Mouse (Mus musculus): Measurements from ENCODE around the gene Umodl1. TPM values are rescaled to one million over a fixed set of nuclear protein-coding genes. Genes with fewer than 3 reads are reported as not detected.

Umodl1 gene
- total RNA-seq (2012; rRNA removed): 2.4 and 4.5 TPM in 2 replicates
- total RNA-seq (2014; rRNA removed): 1.6 TPM in 2 replicates
- 1.0 and 1.1 TPM in 2 replicates for polyA plus RNA-seq (2012; ENCODE audit: insufficient read length, low read depth)

DNA sequence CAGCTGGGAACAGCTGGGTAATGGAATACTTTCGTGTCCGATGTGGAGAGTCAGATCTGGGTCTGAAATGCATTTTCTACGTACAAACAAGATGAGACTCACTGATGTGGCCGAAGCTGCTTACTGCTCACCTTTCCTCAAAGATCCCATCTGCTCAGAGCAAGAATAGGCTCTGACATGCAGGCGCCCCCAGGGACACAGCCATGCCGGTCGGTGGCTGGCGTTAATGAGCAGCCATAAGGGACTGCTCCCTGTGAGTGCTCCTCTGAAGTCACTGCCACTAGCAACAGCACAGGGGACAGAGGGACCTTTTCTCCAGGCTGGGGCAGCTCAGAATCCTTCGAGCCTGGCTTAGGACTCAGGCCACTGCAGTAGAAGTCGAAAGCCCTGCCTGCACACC is at the start of gene Umodl1:
Gene Umodl1, plus strand, starts transcription at position 301 of the 400 bp plus-strand sequence.
- H3K27ac ChIP-seq (ENCODE audit: insufficient read depth, low read depth): no peak within 1 kb of the TSS
- no peaks in the 10 kb centered on the region for H3K79me2 ChIP-seq (replicated peaks; ENCODE audit: control insufficient read depth, extremely low read depth, insufficient read depth, poor library complexity, severe bottlenecking)
- peaks cover 0 to 9% of the 10 kb centered on the region in 2 experiments; a peak in 2 of 4 replicates for H3K4me1 ChIP-seq (ENCODE audit: control insufficient read depth in 1 of 2, insufficient read depth in 2 of 2)
- in situ Hi-C loops (cut with MboI; ENCODE audit: low pct_ligation_motif_present, low pct_unique_long_range_greater_than_20kb, low sequenced_read_pairs) (no loop called here), dilution Hi-C loops (cut with MboI; ENCODE audit: extremely low pct_ligation_motif_present, extremely low pct_unique_long_range_greater_than_20kb, low sequenced_read_pairs) (no loop called here)
- H3K4me2 ChIP-seq (ENCODE audit: insufficient read depth, low read depth, poor library complexity, severe bottlenecking): no peak within 1 kb of the TSS
- no peak within 1 kb of the TSS for H3K4me3 ChIP-seq (replicated peaks in 1 of 3; ENCODE audit: low read depth in 2 of 3, low read length in 2 of 3, poor library complexity in 1 of 3)
- TF ChIP-seq MAZ (IDR thresholded peaks at IDR 0.05; ENCODE audit: low read depth, low read length) (no peak), ZC3H11A (IDR thresholded peaks at IDR 0.05; ENCODE audit: low read depth, low read length) (no peak), CTCF (conservative IDR thresholded peaks at IDR 0.05 in 1 of 2, IDR thresholded peaks at IDR 0.05 in 1 of 2; ENCODE audit: low read depth in 2 of 2, low read length in 2 of 2) (no peak), MXI1 (IDR thresholded peaks at IDR 0.05; ENCODE audit: low read depth, low read length) (no peak), SMC3 (IDR thresholded peaks at IDR 0.05; ENCODE audit: low read depth, low read length) (no peak)
- no peaks in the 10 kb centered on the region for H3K36me3 ChIP-seq (replicated peaks in 1 of 2; ENCODE audit: control insufficient read depth in 1 of 2, insufficient read depth in 1 of 2, low read length in 1 of 2)
- H3K9me3 ChIP-seq (replicated peaks; ENCODE audit: low read length): peaks cover 2% of the 10 kb centered on the region
- peaks cover 19% of the 10 kb centered on the region for H3K27me3 ChIP-seq (replicated peaks)
- DNase-seq (ENCODE audit: extremely low read depth): no peak
- no peak within 1 kb of the TSS for H3K9ac ChIP-seq (ENCODE audit: insufficient read depth, low read depth)

DNA sequence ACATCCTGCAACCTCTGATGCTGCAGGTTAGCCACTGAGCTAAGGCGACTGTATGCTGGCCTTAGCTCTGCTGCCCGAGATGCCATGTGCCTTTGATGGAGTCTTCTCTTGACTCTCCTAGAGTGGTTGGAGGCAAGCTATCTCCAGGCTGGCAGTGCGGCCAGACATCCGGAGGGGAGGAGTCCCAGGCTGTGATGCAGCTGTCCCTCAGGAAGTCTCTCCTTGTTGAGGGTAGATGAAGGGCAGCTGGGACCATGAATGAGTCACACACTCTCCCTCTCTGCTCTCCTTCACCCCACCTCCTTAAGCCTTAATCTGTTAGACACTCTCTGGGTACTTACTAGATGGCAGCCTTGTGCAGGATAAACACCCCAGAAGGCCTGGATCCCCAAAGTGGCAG is 46.9 kb upstream of the Umodl1 start:
- H3K4me2 ChIP-seq (ENCODE audit: insufficient read depth, low read depth, poor library complexity, severe bottlenecking): no peak overlapping the region

DNA sequence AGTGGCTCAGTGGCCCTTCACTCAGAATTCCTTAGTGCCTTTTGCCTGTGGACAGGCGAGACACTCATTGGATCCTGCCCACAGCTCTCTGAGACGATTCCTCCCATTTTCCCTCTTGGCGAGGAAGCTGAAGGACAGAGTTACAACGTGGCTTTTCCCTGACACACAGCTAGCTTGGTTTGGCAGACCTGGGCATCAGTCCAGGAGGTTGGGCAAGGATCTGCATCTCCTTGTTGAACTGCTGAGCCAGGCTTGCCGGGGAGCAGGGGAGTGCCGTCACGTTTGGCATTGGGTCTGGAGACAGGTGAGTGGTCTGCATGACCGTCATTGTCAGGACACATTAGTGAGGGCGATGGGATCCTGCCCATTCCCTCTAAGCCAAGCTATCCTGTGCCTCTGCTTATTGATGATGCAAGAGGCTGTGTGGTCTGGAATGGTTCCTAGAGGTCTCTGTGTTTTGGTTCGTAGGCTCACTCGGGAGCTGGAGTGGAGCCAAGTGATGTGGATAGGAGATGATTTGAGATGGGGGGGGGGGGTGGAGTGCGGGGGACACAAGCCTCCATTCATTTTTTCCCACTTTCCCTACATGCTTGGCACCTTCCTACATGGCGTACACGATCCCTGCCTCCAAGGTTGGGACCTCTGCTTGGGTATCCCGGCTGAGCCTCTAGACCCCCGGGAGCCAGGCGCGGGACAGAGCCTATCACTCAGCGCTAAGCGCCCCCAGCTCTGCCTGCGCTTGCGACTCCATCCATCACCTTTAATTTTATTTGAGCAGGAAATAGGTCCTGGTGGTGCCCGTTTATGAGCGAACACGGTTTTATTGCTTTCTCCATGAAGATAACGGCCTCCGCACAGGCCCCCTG is 43.3 kb upstream of the Umodl1 start:
- H3K27me3 ChIP-seq (replicated peaks): peaks cover 43% of the 10 kb centered on the region
- no peaks in the 10 kb centered on the region for H3K36me3 ChIP-seq (replicated peaks in 1 of 2; ENCODE audit: control insufficient read depth in 1 of 2, insufficient read depth in 1 of 2, low read length in 1 of 2)
- no peak overlapping the region for H3K9ac ChIP-seq (ENCODE audit: insufficient read depth, low read depth)
- no peak overlapping the region for H3K27ac ChIP-seq (ENCODE audit: insufficient read depth, low read depth)
- no peaks in the 10 kb centered on the region for H3K4me1 ChIP-seq (ENCODE audit: control insufficient read depth in 1 of 2, insufficient read depth in 2 of 2)
- DNase-seq (ENCODE audit: extremely low read depth): no peak
- no peaks in the 10 kb centered on the region for H3K79me2 ChIP-seq (replicated peaks; ENCODE audit: control insufficient read depth, extremely low read depth, insufficient read depth, poor library complexity, severe bottlenecking)
- H3K4me2 ChIP-seq (ENCODE audit: insufficient read depth, low read depth, poor library complexity, severe bottlenecking): no peak overlapping the region
- dilution Hi-C loops (cut with MboI; ENCODE audit: extremely low pct_ligation_motif_present, extremely low pct_unique_long_range_greater_than_20kb, low sequenced_read_pairs) (loop anchor here (25.0 kb wide), 1 partner anchor 449 kb away; no protein-coding TSS in a partner anchor), in situ Hi-C loops (cut with MboI; ENCODE audit: low pct_ligation_motif_present, low pct_unique_long_range_greater_than_20kb, low sequenced_read_pairs) (no loop called here)
- H3K4me3 ChIP-seq (replicated peaks in 1 of 3; ENCODE audit: low read depth in 2 of 3, low read length in 2 of 3, poor library complexity in 1 of 3): no peak overlapping the region
- H3K9me3 ChIP-seq (replicated peaks; ENCODE audit: low read length): peaks cover 5% of the 10 kb centered on the region
- no peak for TF ChIP-seq MAFK (IDR thresholded peaks at IDR 0.05; ENCODE audit: insufficient replicate concordance, low read length)
- TF ChIP-seq ZNF384 (IDR thresholded peaks at IDR 0.05; ENCODE audit: low read depth, low read length): no peak
- TF ChIP-seq JUN (IDR thresholded peaks at IDR 0.05; ENCODE audit: insufficient read depth, low read depth, low read length): no peak
- TF ChIP-seq JUND (conservative IDR thresholded peaks at IDR 0.05; ENCODE audit: low read depth, low read length): no peak
- no peak for TF ChIP-seq MXI1 (IDR thresholded peaks at IDR 0.05; ENCODE audit: low read depth, low read length)
- no peak for TF ChIP-seq ZC3H11A (IDR thresholded peaks at IDR 0.05; ENCODE audit: low read depth, low read length)

More for the DNA sequence above, 46.9 kb upstream of the Umodl1 start:
- no peak for TF ChIP-seq KAT2A (IDR thresholded peaks at IDR 0.05; ENCODE audit: insufficient replicate concordance, low read length)
- TF ChIP-seq POLR2A (IDR thresholded peaks at IDR 0.05; ENCODE audit: low read depth, low read length): no peak
- TF ChIP-seq MXI1 (IDR thresholded peaks at IDR 0.05; ENCODE audit: low read depth, low read length): no peak
- no peaks in the 10 kb centered on the region for H3K4me1 ChIP-seq (ENCODE audit: control insufficient read depth in 1 of 2, insufficient read depth in 2 of 2)
- H3K27me3 ChIP-seq (replicated peaks): peaks cover 68% of the 10 kb centered on the region
- dilution Hi-C loops (cut with MboI; ENCODE audit: extremely low pct_ligation_motif_present, extremely low pct_unique_long_range_greater_than_20kb, low sequenced_read_pairs): loop anchor here (25.0 kb wide), 1 partner anchor 445 kb away; no protein-coding TSS in a partner anchor
- no peak overlapping the region for H3K9ac ChIP-seq (ENCODE audit: insufficient read depth, low read depth)
- no peaks in the 10 kb centered on the region for H3K79me2 ChIP-seq (replicated peaks; ENCODE audit: control insufficient read depth, extremely low read depth, insufficient read depth, poor library complexity, severe bottlenecking)
- no peak for DNase-seq (ENCODE audit: extremely low read depth)
- H3K4me3 ChIP-seq (replicated peaks in 1 of 3; ENCODE audit: low read depth in 2 of 3, low read length in 2 of 3, poor library complexity in 1 of 3): no peak overlapping the region
- in situ Hi-C loops (cut with MboI; ENCODE audit: low pct_ligation_motif_present, low pct_unique_long_range_greater_than_20kb, low sequenced_read_pairs): no loop called here
- no peaks in the 10 kb centered on the region for H3K36me3 ChIP-seq (replicated peaks in 1 of 2; ENCODE audit: control insufficient read depth in 1 of 2, insufficient read depth in 1 of 2, low read length in 1 of 2)
- no peak overlapping the region for H3K27ac ChIP-seq (ENCODE audit: insufficient read depth, low read depth)
- H3K9me3 ChIP-seq (replicated peaks; ENCODE audit: low read length): peaks cover 5% of the 10 kb centered on the region

All from CH12.LX (cell line).